Mouse (Mus musculus): Measurements from ENCODE around the gene 5330417C22Rik.
"Not testable (repeated sequence)": the region's sequence is repeated elsewhere in the genome, so short reads cannot be mapped to it uniquely, and the experiment has no call there.

5330417C22Rik gene

GRCm38 (mm10) chr3:108528489-108528888, 7.8 kb downstream of the 5330417C22Rik start:
- no peak for DNase-seq

- DNase-seq, result no peak
Observed at GRCm38 (mm10) chr3:108523415-108523814, 12.9 kb downstream of the 5330417C22Rik start.

- DNase-seq, result no peak
Observed at GRCm38 (mm10) chr3:108518276-108518675, 18.1 kb downstream of the 5330417C22Rik start.

- no peak for DNase-seq
Observed at GRCm38 (mm10) chr3:108513465-108513864, 22.9 kb downstream of the 5330417C22Rik start.

GRCm38 (mm10) chr3:108510716-108511483, 25.4 kb downstream of the 5330417C22Rik start:
- DNase-seq, result no peak

- DNase-seq, result no peak
Observed at GRCm38 (mm10) chr3:108510156-108510555, 26.2 kb downstream of the 5330417C22Rik start.

- no peak for DNase-seq
Observed at GRCm38 (mm10) chr3:108508745-108509474, 27.4 kb downstream of the 5330417C22Rik start.

- no peak for DNase-seq
Observed at GRCm38 (mm10) chr3:108503908-108504307, 32.4 kb downstream of the 5330417C22Rik start.

- DNase-seq, result not testable (repeated sequence)
Observed at GRCm38 (mm10) chr3:108501411-108501810, 34.9 kb downstream of the 5330417C22Rik start.

GRCm38 (mm10) chr3:108499826-108500225, 36.5 kb downstream of the 5330417C22Rik start:
- DNase-seq, result peak; percentile 94 to 95

GRCm38 (mm10) chr3:108497602-108498001, 38.7 kb downstream of the 5330417C22Rik start:
- DNase-seq, result no peak

- no peak for DNase-seq
Observed at GRCm38 (mm10) chr3:108495486-108495885, 40.9 kb downstream of the 5330417C22Rik start.

- DNase-seq, result no peak
Observed at GRCm38 (mm10) chr3:108494861-108495474, 41.4 kb downstream of the 5330417C22Rik start.

GRCm38 (mm10) chr3:108489968-108490367, 46.4 kb downstream of the 5330417C22Rik start:
- DNase-seq, result no peak

- no peak for DNase-seq
Observed at GRCm38 (mm10) chr3:108484749-108485148, 51.6 kb downstream of the 5330417C22Rik start.

- no peak for DNase-seq
Observed at GRCm38 (mm10) chr3:108478800-108479199, 57.5 kb downstream of the 5330417C22Rik start.

GRCm38 (mm10) chr3:108476761-108477619, 59.3 kb downstream of the 5330417C22Rik start:
- DNase-seq, result no peak

GRCm38 (mm10) chr3:108475496-108475895, 60.8 kb downstream of the 5330417C22Rik start:
- DNase-seq, result no peak

GRCm38 (mm10) chr3:108474969-108475368, 61.4 kb downstream of the 5330417C22Rik start:
- DNase-seq, result no peak

GRCm38 (mm10) chr3:108467760-108468159, 68.6 kb downstream of the 5330417C22Rik start:
- DNase-seq, result no peak

GRCm38 (mm10) chr3:108466425-108466824, 69.9 kb downstream of the 5330417C22Rik start:
- peak; percentile 22 to 31 for DNase-seq

GRCm38 (mm10) chr3:108458866-108459265, 77.5 kb downstream of the 5330417C22Rik start:
- no peak for DNase-seq
